Mouse (Mus musculus) liver, postnatal 0 days (tissue): ENCODE results near the gene Itga8.

Experiments used
- CTCF ChIP-seq: sonication (generic); IDR thresholded peaks from 2 replicates; pipeline ENCODE4 v1.5.1; 2016; ENCODE audit warnings: antibody characterized with exemption, low read depth
- EP300 ChIP-seq: IDR thresholded peaks from 2 replicates; pipeline ENCODE4 v1.6.1; 2016; ENCODE audit warnings: antibody characterized with exemption, low read depth, mild to moderate bottlenecking

- TF ChIP-seq CTCF (no peak), EP300 (no peak)
Observed at GRCm38 (mm10) chr2:12314028-12314427, 12.3 kb upstream of the Itga8 start.
